Mouse (Mus musculus): ENCODE measurements at regions not wholly inside any gene's neighbourhood (a gene's known extent, or its start where the extent isn't known, plus 50 kb on each side); places are given as distances from the start of the nearest gene placed in this dataset.

- no peak overlapping the region for H3K27ac ChIP-seq (ENCODE audit: insufficient read depth, low read depth)
- in situ Hi-C loops (cut with MboI; ENCODE audit: low pct_ligation_motif_present, low pct_unique_long_range_greater_than_20kb, low sequenced_read_pairs) (loop anchor here (25.0 kb wide), 1 partner anchor 744 kb away; the partner anchor contains the start of gene 5730522E02Rik), dilution Hi-C loops (cut with MboI; ENCODE audit: extremely low pct_ligation_motif_present, extremely low pct_unique_long_range_greater_than_20kb, low sequenced_read_pairs) (no loop called here)
- H3K27me3 ChIP-seq (replicated peaks), result no peaks in the 10 kb centered on the region
- TF ChIP-seq PAX5 (IDR thresholded peaks at IDR 0.05; ENCODE audit: low read length) (no peak), USF1 (IDR thresholded peaks at IDR 0.05; ENCODE audit: low read depth, low read length) (no peak)
- H3K79me2 ChIP-seq (replicated peaks; ENCODE audit: control insufficient read depth, extremely low read depth, insufficient read depth, poor library complexity, severe bottlenecking), result no peaks in the 10 kb centered on the region
- no peak overlapping the region for H3K9ac ChIP-seq (ENCODE audit: insufficient read depth, low read depth)
- DNase-seq (ENCODE audit: extremely low read depth), result no peak
- no peak overlapping the region for H3K4me3 ChIP-seq (replicated peaks in 1 of 3; ENCODE audit: low read depth in 2 of 3, low read length in 2 of 3, poor library complexity in 1 of 3)
- no peaks in the 10 kb centered on the region for H3K9me3 ChIP-seq (replicated peaks; ENCODE audit: low read length)
- no peaks in the 10 kb centered on the region for H3K4me1 ChIP-seq (ENCODE audit: control insufficient read depth in 1 of 2, insufficient read depth in 2 of 2)
- no peaks in the 10 kb centered on the region for H3K36me3 ChIP-seq (replicated peaks in 1 of 2; ENCODE audit: control insufficient read depth in 1 of 2, insufficient read depth in 1 of 2, low read length in 1 of 2)
- no peak overlapping the region for H3K4me2 ChIP-seq (ENCODE audit: insufficient read depth, low read depth, poor library complexity, severe bottlenecking)
These were observed 362.4 kb upstream of the Vrk2 start for GRCm38 (mm10) chr11:26956153-26956552.

GRCm38 (mm10) chr11:26931766-26932165 lies 338.0 kb upstream of the Vrk2 start:
- Histone ChIP-seq H3K4me3 (replicated peaks in 1 of 3; ENCODE audit: low read depth in 2 of 3, low read length in 2 of 3, poor library complexity in 1 of 3) (no peak overlapping the region), H3K36me3 (replicated peaks in 1 of 2; ENCODE audit: control insufficient read depth in 1 of 2, insufficient read depth in 1 of 2, low read length in 1 of 2) (no peaks in the 10 kb centered on the region), H3K27me3 (replicated peaks) (no peaks in the 10 kb centered on the region), H3K9ac (ENCODE audit: insufficient read depth, low read depth) (no peak overlapping the region), H3K9me3 (replicated peaks; ENCODE audit: low read length) (no peaks in the 10 kb centered on the region), H3K79me2 (replicated peaks; ENCODE audit: control insufficient read depth, extremely low read depth, insufficient read depth, poor library complexity, severe bottlenecking) (no peaks in the 10 kb centered on the region), H3K27ac (ENCODE audit: insufficient read depth, low read depth) (no peak overlapping the region), H3K4me1 (ENCODE audit: control insufficient read depth in 1 of 2, insufficient read depth in 2 of 2) (no peaks in the 10 kb centered on the region), H3K4me2 (ENCODE audit: insufficient read depth, low read depth, poor library complexity, severe bottlenecking) (no peak overlapping the region)
- DNase-seq (ENCODE audit: extremely low read depth), result no peak
- dilution Hi-C loops (cut with MboI; ENCODE audit: extremely low pct_ligation_motif_present, extremely low pct_unique_long_range_greater_than_20kb, low sequenced_read_pairs) (no loop called here), in situ Hi-C loops (cut with MboI; ENCODE audit: low pct_ligation_motif_present, low pct_unique_long_range_greater_than_20kb, low sequenced_read_pairs) (no loop called here)
- no peak for TF ChIP-seq E2F4 (IDR thresholded peaks at IDR 0.05; ENCODE audit: insufficient replicate concordance, low read depth, low read length)
- no peak for TF ChIP-seq CTCF (conservative IDR thresholded peaks at IDR 0.05 in 1 of 2, IDR thresholded peaks at IDR 0.05 in 1 of 2; ENCODE audit: low read depth in 2 of 2, low read length in 2 of 2)
- TF ChIP-seq BHLHE40 (IDR thresholded peaks at IDR 0.05; ENCODE audit: low read depth, low read length), result no peak
- TF ChIP-seq JUND (conservative IDR thresholded peaks at IDR 0.05; ENCODE audit: low read depth, low read length), result no peak
- no peak for TF ChIP-seq ZKSCAN1 (IDR thresholded peaks at IDR 0.05; ENCODE audit: borderline replicate concordance, low read depth, low read length)
- TF ChIP-seq MXI1 (IDR thresholded peaks at IDR 0.05; ENCODE audit: low read depth, low read length), result no peak
- TF ChIP-seq ZMIZ1 (IDR thresholded peaks at IDR 0.05; ENCODE audit: low read depth, low read length), result no peak

- no peaks in the 10 kb centered on the region for H3K36me3 ChIP-seq (replicated peaks in 1 of 2; ENCODE audit: control insufficient read depth in 1 of 2, insufficient read depth in 1 of 2, low read length in 1 of 2)
- no peak overlapping the region for H3K4me2 ChIP-seq (ENCODE audit: insufficient read depth, low read depth, poor library complexity, severe bottlenecking)
- TF ChIP-seq USF2 (conservative IDR thresholded peaks at IDR 0.05; ENCODE audit: low read depth, low read length), result no peak
- no peak for TF ChIP-seq ZC3H11A (IDR thresholded peaks at IDR 0.05; ENCODE audit: low read depth, low read length)
- TF ChIP-seq NRF1 (IDR thresholded peaks at IDR 0.05; ENCODE audit: low read depth, low read length), result no peak
- TF ChIP-seq BHLHE40 (IDR thresholded peaks at IDR 0.05; ENCODE audit: low read depth, low read length), result no peak
- no peak for TF ChIP-seq JUND (conservative IDR thresholded peaks at IDR 0.05; ENCODE audit: low read depth, low read length)
- TF ChIP-seq JUN (IDR thresholded peaks at IDR 0.05; ENCODE audit: insufficient read depth, low read depth, low read length), result no peak
- TF ChIP-seq POLR2AphosphoS2 (IDR thresholded peaks at IDR 0.05; ENCODE audit: low read depth, low read length), result no peak
- no peak for TF ChIP-seq SIN3A (IDR thresholded peaks at IDR 0.05; ENCODE audit: low read length)
- no peak for TF ChIP-seq KAT2A (IDR thresholded peaks at IDR 0.05; ENCODE audit: insufficient replicate concordance, low read length)
- no peak for TF ChIP-seq E2F4 (IDR thresholded peaks at IDR 0.05; ENCODE audit: insufficient replicate concordance, low read depth, low read length)
- no peak for TF ChIP-seq CTCF (conservative IDR thresholded peaks at IDR 0.05 in 1 of 2, IDR thresholded peaks at IDR 0.05 in 1 of 2; ENCODE audit: low read depth in 2 of 2, low read length in 2 of 2)
- TF ChIP-seq TCF12 (IDR thresholded peaks at IDR 0.05; ENCODE audit: low read depth, low read length), result no peak
- TF ChIP-seq ZKSCAN1 (IDR thresholded peaks at IDR 0.05; ENCODE audit: borderline replicate concordance, low read depth, low read length), result no peak
- no peak for TF ChIP-seq RCOR1 (conservative IDR thresholded peaks at IDR 0.05; ENCODE audit: low read depth, low read length)
- TF ChIP-seq ELF1 (IDR thresholded peaks at IDR 0.05; ENCODE audit: low read depth, low read length), result no peak
- TF ChIP-seq CHD1 (IDR thresholded peaks at IDR 0.05; ENCODE audit: low read depth, low read length), result no peak
- TF ChIP-seq TBP (conservative IDR thresholded peaks at IDR 0.05; ENCODE audit: low read depth, low read length), result no peak
- no peaks in the 10 kb centered on the region for H3K27me3 ChIP-seq (replicated peaks)
- H3K4me1 ChIP-seq (ENCODE audit: control insufficient read depth in 1 of 2, insufficient read depth in 2 of 2), result no peaks in the 10 kb centered on the region
- dilution Hi-C loops (cut with MboI; ENCODE audit: extremely low pct_ligation_motif_present, extremely low pct_unique_long_range_greater_than_20kb, low sequenced_read_pairs) (no loop called here), in situ Hi-C loops (cut with MboI; ENCODE audit: low pct_ligation_motif_present, low pct_unique_long_range_greater_than_20kb, low sequenced_read_pairs) (no loop called here)
- H3K79me2 ChIP-seq (replicated peaks; ENCODE audit: control insufficient read depth, extremely low read depth, insufficient read depth, poor library complexity, severe bottlenecking), result no peaks in the 10 kb centered on the region
- H3K4me3 ChIP-seq (replicated peaks in 1 of 3; ENCODE audit: low read depth in 2 of 3, low read length in 2 of 3, poor library complexity in 1 of 3), result no peak overlapping the region
- H3K9ac ChIP-seq (ENCODE audit: insufficient read depth, low read depth), result no peak overlapping the region
- H3K9me3 ChIP-seq (replicated peaks; ENCODE audit: low read length), result no peaks in the 10 kb centered on the region
- DNase-seq (ENCODE audit: extremely low read depth), result no peak
- no peak overlapping the region for H3K27ac ChIP-seq (ENCODE audit: insufficient read depth, low read depth)
These were observed 313.3 kb upstream of the Vrk2 start for GRCm38 (mm10) chr11:26907099-26907498.

All from CH12.LX (cell line).